Mouse (Mus musculus) ZHBTc4 (cell line): ENCODE data around the gene Rbbp5.
A peak's percentile ranks its signal among the peaks of the same experiment; 100 is the strongest.

Experiments used
- DNase-seq: peaks from one replicate; pipeline ENCODE4 v3.0.0-alpha.2; 2011; ENCODE audit warnings: low read depth, low spot score

Rbbp5 gene

GRCm38 (mm10) chr1:132476928-132477691, at the start of gene Rbbp5:
Gene Rbbp5, plus strand, starts transcription at chr1:132477365.
- peak; percentile 94 for DNase-seq

GRCm38 (mm10) chr1:132430818-132431217, 46.3 kb upstream of the Rbbp5 start:
- no peak for DNase-seq

- peak; percentile 27 for DNase-seq
Observed at GRCm38 (mm10) chr1:132431716-132432115, 45.4 kb upstream of the Rbbp5 start.

- DNase-seq = no peak
Observed at GRCm38 (mm10) chr1:132433349-132433748, 43.8 kb upstream of the Rbbp5 start.

GRCm38 (mm10) chr1:132434032-132434431, 43.1 kb upstream of the Rbbp5 start:
- DNase-seq = no peak

GRCm38 (mm10) chr1:132436320-132436958, 40.7 kb upstream of the Rbbp5 start:
- DNase-seq = no peak

GRCm38 (mm10) chr1:132436960-132437359, 40.2 kb upstream of the Rbbp5 start:
- no peak for DNase-seq

- DNase-seq = no peak
Observed at GRCm38 (mm10) chr1:132437389-132437788, 39.8 kb upstream of the Rbbp5 start.

GRCm38 (mm10) chr1:132440896-132441435, 36.2 kb upstream of the Rbbp5 start:
- DNase-seq = peak; percentile 82

- no peak for DNase-seq
Observed at GRCm38 (mm10) chr1:132449742-132450141, 27.4 kb upstream of the Rbbp5 start.

GRCm38 (mm10) chr1:132464651-132465050, 12.5 kb upstream of the Rbbp5 start:
- no peak for DNase-seq

GRCm38 (mm10) chr1:132468926-132469325, 8.2 kb upstream of the Rbbp5 start:
- peak; percentile 48 for DNase-seq

- DNase-seq = peak; percentile 77
Observed at GRCm38 (mm10) chr1:132469519-132469918, 7.6 kb upstream of the Rbbp5 start.

- peak; percentile 70 for DNase-seq
Observed at GRCm38 (mm10) chr1:132470031-132470430, 7.1 kb upstream of the Rbbp5 start.

- DNase-seq = peak; percentile 97
Observed at GRCm38 (mm10) chr1:132471032-132471431, 6.1 kb upstream of the Rbbp5 start.

GRCm38 (mm10) chr1:132471499-132471898, 5.7 kb upstream of the Rbbp5 start:
- DNase-seq = peak; percentile 67

GRCm38 (mm10) chr1:132472537-132472936, 4.6 kb upstream of the Rbbp5 start:
- DNase-seq = peak; percentile 85

GRCm38 (mm10) chr1:132474496-132474895, 2.7 kb upstream of the Rbbp5 start:
- DNase-seq = no peak

GRCm38 (mm10) chr1:132476575-132476927, 614 bp upstream of the Rbbp5 start:
- no peak for DNase-seq

GRCm38 (mm10) chr1:132479438-132479837, 2.3 kb downstream of the Rbbp5 start:
- no peak for DNase-seq

GRCm38 (mm10) chr1:132481619-132482018, 4.5 kb downstream of the Rbbp5 start:
- no peak for DNase-seq

GRCm38 (mm10) chr1:132483234-132483633, 6.1 kb downstream of the Rbbp5 start:
- no peak for DNase-seq

- DNase-seq = no peak
Observed at GRCm38 (mm10) chr1:132483759-132484158, 6.6 kb downstream of the Rbbp5 start.
